Mouse (Mus musculus) cerebellum, postnatal 14 days (tissue): ENCODE measurements around the gene Hmcn2.

Experiments used
- DNase-seq, 2 experiments: peaks; one replicate each; pipeline ENCODE4 v3.0.0; 2021; ENCODE audit warnings: mixed read lengths in 2 of 2

The Hmcn2 gene

DNA sequence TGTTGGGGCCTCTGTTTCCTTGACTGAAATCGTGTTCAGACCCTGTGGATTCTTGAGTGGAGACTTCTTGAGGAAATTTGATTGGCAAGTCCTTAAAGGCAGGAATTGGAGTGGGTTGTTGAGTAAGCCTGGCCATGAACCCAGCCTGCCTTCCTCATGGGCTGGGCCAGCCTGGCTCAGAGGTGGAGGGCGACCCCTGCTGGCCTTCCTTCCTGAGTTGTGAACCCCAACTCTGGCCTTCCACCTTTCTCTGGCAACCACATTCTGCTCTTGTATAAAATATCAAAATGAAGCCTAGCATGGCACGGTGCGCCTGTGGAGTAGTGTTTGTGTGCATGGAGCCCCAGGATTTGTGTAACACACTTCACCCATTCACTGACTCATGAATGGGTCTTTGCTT is 8.5 kb upstream of the Hmcn2 start:
- DNase-seq = peak in 1 of 2 experiments; percentile 58

DNA sequence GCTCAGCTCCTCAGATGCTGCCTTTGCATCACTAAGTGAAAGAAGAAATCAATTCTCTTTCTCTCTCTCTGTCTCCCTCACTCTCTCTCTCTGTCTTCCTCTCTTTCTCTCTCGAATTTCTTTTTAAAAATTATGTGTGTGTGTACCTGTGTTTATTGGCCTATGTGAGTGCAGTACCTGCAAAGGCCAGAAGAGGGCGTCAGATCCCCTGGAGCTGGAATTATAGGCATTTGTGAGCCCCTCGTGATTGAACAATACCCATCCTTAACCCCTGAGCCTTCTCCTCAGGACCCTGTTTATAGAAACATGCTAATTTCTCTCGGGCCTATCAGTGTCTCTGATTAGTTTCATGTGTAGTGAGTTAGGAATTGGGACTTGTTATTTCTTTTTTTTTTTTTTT is 6.0 kb upstream of the Hmcn2 start:
- DNase-seq = no peak

DNA sequence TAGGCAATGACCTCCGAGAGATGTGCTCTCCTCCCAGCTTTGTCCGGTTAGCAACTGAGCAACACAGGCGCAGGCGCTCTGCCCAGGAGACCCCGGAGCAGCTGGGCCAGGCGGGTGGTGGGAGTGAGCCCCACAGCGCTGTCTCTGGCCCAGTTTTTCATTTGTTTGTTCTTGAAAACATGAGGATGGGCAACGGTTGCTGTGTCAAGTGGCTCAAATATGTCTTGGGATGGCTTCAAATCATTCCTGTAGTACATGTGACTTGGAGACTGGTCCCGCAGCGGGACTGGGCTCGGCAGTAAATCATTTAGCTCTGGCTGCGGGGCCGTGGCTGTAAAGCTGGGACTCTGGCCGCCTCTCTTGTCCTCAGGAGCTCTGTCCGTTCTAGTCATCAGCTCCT is 4.7 kb upstream of the Hmcn2 start:
- no peak for DNase-seq

DNA sequence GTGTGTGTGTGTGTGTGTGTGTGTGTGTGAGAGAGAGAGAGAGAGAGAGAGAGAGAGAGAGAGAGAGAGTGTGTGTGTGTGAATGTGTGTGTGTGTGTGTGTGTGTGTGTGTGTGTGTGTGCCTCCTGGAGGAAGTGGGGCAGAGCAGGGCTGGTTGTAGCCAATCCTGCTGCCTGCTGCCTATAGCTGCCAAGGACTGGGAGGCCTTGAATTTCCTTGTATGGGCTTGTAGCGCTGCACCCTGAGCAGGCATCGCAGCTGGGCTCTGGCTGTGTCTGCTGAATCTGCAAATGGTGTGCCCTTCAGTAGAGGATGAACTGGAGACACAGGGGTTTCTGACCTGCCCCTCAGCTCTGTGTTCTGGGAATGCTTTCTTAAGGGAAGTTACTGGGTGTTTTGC is 3.9 kb downstream of the Hmcn2 start:
- no peak for DNase-seq

DNA sequence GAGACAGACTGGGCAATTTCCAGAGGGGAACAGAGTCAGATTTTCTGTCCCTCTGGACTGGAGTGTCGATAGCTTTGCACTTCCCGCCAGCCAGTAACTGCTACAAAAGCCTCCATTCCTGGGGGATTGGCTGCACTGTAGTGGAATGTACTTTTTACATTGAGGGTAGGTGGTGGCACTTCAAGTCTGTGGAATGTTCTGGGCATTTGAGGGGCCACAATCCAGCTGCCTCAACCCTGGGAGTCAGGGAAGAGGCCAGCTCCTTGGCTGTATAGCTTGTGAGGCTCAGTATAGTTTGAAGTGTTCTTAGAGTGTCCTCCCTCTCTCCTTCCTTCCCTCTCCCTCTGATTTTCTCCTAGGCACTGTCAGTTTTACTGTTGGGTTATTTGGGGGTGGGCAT is 5.0 kb downstream of the Hmcn2 start:
- no peak for DNase-seq

DNA sequence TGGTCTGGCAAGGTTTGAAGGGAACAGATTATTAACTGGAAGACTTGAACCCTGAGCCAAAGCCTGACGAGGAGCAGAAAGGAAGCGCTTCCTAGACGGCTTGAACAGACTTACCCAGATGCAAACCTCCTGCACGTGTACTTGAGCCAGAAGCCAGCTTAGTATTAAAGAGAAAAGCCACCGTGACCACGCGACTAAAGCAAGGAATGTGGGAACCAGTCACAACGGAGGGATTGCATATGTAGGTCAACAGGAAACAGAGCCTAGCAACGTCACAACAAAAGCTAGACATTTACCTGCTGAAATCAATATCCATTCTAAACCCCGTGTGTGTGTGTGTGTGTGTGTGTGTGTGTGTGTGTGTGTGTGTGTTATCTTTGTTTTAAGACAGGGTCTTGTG is 13.0 kb downstream of the Hmcn2 start:
- no peak for DNase-seq

DNA sequence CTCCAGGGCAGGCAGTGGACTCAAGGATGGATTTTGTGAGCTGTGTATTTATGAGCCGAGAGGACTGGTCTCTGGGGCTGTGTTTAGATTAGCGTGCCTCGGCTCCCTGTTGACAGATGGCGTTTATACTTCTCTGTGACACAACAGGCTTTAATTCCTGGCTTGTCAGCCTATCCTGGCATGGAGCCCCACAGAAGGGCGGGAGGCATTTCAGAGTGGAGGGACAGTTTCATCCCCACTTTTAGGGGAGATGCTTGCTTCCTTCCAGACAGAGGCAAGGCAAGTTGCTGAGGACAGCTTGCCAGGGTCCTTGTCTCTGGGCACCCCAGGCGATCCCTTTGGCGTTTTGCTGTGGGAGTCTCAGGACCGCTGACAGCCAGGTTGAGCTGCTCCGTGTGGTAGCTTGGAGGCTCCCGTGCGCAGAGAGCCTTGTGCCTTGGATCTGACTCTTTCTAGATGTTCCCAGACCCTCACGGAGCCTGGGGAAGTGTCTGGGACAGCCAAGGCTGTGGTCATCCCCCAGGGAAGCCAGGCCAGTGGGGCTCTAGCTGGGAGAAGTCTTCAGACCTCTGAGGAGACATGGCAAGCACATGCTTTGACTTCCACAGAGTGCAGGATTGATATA is 23.6 kb downstream of the Hmcn2 start:
- DNase-seq = peak; percentile 66 to 73

DNA sequence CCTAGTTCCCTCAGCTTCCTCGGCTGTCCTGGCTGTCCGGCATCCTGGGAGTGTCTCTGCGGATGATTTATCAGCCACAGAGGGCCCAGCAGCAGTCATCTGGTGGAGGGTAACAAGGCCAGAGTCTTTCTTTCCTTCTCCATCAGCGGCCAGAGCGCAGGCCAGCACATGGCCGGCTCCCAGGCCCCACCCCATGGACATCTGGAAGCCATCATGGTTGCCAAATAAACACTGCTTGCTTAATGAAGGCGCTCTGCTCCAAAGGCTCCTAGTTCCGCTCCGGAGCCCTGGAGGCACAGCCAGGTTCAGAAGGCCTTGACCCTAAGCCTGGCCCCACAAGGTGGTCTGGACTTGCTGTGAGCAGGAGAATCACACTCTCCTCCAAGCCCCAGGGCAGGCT is 25.6 kb downstream of the Hmcn2 start:
- DNase-seq = peak; percentile 49 to 52

DNA sequence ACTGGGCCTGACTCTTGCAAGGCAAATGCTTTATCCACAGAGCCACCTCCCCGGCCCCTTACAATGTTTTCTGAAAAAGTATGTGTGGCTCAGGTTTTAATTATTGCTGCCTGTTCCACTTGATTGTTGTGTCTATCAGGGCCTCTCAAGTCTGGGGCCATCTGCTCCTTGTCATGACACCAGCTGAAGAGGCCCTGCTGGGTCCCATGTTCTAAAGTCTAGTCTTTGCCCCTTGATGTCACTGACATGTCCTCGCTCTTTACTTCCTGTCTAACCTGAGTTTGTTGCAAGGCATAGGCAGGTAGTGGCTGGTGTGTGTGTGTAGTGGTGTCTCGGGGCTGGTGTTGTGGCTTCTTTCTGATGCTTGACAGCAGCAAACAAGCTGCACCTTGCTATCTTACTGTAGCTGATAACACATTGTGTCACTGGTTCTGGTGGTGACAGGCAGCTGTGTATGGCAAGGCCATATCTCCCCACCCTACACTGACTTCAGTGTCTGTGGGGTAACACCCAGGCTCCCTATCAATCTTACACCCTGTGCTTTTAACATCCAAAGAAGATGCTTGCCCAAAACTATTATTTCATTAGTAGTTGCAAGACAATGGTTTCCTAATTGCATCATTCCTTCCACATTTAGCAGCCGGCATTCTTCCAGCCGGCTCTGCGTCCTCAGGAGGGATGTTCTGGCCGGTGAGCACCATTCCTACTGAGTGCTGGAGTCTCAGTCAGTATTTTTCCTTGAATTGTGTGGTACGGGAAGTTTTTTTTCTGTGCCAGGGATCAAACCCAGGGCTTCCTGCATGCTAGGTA is 27.7 kb downstream of the Hmcn2 start:
- no peak for DNase-seq

DNA sequence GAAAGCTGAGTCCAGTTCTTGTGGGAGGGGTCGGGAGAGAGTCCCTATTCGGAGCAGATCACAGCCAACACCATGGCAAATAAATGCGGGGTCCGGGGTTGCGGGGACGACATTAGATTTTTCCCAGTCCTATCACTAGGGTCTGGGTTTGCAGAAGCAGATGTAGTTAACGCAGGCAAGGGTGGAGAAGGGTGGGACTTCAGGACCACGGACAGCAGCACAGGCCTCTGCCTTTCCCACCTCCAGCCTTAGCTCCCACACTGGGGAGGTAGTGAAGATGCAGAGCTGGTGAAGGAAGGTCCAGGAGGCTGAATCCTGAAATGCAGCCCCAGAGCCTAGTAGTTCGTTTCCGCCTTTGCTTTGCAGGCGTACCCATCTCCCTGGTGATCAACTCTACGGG is 31.9 kb downstream of the Hmcn2 start:
- DNase-seq = no peak

DNA sequence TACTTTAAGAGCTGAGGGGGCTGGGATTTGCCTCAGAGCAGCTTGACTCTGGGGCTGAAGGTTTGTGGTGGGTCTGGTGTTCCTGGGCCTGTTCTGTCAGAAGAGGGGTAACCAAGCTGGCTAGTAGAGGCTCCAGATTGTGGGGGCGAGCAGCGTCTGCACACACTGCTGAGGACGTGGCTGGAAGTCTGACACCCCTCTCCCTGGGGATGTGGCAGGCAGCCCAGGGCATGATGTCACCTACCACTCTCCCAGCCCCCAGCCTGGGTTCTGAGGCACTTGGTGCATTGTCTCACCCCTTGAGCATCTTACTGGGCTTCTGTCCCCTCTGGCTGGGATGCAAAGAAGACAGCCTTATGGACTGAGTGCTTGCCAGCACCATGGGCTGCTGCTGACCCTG is 34.2 kb downstream of the Hmcn2 start:
- peak; percentile 58 to 70 for DNase-seq

DNA sequence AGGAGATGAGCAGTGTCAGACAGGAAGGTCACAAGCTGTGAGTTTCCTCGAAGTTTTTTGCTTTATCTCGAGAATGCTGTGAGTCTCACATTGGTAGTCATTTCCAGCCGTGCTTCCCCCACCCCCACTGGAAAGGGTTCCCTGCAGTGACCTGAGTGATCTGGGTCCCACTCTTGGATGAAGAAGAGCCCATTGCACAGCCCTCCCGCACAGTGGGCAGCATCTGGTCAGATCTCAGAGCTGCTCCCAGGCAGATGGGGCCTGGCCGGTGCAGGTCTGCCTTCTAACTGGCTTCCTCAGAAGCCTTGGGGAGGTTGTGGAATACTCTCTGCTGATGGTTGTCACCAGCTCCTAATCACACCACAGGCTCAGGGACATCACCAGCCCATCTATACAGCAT is 34.6 kb downstream of the Hmcn2 start:
- DNase-seq = peak in 1 of 2 experiments; percentile 23

DNA sequence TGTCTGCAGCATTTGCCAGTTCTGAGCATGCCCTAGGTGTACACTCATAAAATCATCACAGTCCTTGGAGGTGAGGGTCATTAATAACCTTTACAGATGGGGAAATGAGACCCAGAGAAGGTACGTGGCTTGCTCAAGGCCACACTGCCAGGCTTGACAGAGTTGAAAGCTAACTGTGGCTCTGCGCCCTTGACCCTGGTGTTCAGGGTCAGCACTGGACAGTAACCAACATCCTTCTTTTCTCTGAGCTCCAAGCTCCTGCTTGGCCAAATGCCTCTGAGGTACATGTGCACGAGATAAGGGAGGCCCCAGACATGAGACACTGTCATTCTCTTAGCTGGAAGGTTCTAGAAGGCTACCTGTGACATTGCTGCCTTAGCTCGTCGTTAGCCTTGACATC is 42.6 kb downstream of the Hmcn2 start:
- DNase-seq = no peak

DNA sequence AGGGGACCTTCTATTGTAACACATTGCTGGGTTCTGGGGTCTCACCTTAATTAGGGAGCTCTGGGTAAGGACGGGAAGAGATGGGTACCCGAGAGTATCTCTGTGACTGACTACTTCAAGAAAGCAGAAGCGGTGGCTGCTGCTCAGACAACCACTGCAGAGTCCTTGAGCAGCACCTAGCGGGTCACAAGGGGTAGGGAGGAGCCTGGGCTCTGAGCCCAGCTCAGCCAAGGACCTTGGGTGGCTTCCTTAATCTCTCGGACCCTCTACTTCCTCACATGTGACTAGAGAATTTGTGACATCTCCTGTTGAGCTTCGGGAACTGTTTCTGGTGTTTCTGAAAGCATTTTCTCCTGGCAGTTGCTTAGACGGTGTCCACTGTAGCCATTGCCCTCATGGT is 45.1 kb downstream of the Hmcn2 start:
- no peak for DNase-seq

DNA sequence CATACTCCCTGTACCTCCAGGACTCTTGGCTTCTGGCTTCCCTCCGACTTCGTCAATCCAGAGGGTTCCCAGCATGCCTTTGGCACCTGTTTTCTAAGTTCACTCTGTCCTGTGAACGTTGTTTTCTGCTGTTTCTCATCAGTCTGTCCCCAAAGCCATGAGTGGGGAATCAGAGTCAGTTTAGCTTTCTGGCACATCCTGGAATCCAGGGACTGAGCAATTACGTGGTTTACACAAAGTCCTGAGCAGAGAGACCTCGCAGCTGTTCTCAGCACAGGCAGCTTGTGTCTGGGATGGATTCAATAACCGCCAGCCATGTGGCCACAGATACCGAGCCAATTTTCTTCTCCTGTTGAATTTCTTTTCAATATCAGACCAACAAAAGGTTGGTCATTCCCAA is 53.0 kb downstream of the Hmcn2 start:
- DNase-seq = no peak

DNA sequence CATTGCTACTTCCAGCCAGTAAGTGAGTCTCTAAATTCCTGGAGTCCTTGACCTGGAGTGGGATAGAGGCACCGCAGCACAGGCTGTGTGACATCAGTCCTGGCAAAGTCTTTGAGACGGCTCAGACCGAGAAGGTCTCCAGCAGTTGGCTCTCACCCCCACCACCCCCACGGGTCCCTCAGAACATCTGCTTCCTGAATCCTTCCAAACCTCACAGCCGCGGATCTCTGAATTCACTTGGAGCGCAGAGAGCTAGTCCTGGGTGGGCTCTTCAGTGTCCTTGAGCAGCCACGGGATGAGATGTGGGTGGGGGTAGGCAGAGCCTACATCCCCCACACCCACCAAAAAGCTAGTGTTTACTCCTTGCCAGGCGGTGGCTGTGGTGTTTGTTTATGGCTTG is 57.2 kb downstream of the Hmcn2 start:
- DNase-seq = no peak

DNA sequence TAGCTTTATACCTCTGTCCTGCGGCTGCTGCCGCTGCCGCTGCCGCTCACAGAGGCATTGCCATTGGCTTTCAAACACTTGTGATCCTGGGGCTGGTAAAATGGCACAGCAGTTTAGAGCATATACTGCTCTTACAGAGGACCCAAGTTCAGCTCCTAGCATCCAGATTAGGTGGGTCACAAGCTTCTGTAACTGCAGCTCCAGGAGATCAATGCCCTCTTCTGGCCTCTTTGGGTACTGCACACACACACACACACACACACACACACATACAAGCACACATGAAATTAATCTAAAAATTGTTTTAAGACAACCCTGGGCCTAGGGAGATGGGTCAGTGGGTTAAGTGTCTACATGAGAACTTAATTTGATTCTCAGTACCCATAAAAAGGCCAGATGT is 58.0 kb downstream of the Hmcn2 start:
- DNase-seq = no peak

DNA sequence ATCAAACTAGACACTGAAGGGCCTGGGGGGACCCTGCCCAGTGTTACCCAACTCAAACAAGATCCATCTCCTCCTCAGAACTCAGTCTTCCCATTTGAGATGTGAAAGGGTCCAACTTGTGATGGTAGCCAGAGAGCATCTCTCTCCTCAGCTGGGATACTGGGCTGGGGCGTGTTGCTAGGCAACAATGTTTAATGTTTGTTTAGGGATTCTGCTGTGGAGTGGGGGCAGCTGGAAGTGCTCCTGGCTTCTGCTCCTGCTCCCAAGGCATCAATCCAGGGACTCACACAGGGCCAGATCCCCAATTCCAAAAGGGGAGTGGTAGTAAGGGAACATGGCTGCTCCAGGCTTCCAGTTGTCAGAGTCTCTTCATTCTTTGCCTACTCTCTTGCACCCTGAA is 60.2 kb downstream of the Hmcn2 start:
- no peak for DNase-seq

DNA sequence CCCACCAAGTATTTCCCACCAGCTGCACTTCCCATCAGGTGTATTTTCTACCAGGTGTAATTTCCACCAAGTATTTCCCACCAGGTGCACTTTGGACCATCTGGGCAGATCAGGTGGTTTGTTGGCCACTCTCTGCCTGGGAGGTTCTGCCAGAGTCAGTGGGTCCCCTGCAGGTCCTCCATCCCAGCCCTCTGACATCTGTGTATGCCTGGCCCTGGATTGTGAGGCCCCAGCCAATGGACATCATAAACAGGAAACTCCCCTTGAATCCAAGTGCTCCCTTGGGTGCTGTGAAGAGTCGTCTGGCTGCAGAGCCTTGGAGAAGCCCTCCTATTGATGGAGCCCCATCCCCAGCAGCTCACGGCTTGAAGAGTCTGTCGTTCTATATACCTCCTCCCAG is 61.8 kb downstream of the Hmcn2 start:
- peak; percentile 40 to 43 for DNase-seq

DNA sequence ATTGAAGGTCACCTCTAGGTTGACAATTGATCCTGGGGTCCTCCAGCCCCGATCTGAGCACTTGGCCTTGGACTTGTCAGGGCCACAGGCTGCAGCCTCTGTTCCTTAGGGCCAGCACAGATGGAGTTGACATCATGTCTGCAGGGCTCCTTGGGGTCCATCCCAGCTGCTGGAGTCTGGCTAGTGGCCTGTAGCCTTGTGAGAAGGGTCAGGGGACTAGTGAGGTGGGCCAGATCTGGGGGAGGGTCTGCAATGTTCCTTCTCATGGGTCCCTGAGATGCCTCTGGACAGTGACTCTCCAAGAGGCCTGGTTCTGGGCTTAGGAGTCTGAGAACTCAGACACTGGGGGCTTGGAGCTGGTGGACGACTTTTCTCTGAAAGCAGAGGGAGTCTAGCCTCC is 63.3 kb downstream of the Hmcn2 start:
- DNase-seq = no peak

DNA sequence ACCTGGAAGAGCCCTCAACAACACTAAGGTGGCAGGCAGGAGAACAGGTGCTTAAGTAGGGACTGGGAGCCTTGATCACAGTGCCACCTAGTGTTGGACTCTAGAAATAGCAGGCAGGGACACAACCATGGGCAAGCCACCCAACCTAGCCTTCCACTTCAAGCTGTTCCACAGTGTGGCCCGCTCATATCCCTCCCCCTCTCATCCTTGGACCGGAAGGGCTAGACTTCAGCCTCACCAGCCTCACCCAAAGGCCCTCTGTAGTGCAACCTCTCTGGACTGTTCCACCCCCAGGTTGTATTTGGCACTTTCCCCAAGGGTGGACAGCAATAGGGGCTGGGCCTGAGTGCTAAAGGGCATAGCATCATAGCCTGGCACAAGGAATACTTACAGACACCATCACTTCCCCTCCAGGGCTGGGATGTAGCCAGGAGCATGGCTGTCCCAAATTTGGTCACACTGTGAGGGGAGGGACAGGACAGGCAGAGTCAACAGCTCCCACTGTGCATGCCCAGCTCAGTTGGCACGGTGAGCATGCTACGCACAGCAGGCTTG is 67.2 kb downstream of the Hmcn2 start:
- DNase-seq = peak; percentile 92 to 94

DNA sequence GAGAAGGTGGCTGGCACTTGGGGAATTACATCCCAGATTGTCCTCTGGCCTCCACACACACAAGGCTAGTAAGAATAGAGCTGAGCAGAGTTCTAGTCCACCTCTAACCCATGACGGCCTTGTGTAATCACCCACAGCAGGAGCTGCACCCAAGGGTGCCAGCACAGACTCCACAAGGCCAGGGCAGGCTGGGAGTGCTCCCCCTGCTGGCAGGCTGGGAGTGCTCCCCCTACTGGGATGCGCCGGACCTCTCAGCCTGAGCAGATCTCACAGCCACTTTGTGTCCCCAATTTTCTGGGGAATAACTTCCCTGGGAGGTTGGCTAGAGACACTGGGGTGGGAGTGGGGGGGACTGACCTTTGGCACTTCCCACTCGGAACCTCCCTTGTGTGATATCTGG is 68.7 kb downstream of the Hmcn2 start:
- DNase-seq = peak; percentile 48 to 63

DNA sequence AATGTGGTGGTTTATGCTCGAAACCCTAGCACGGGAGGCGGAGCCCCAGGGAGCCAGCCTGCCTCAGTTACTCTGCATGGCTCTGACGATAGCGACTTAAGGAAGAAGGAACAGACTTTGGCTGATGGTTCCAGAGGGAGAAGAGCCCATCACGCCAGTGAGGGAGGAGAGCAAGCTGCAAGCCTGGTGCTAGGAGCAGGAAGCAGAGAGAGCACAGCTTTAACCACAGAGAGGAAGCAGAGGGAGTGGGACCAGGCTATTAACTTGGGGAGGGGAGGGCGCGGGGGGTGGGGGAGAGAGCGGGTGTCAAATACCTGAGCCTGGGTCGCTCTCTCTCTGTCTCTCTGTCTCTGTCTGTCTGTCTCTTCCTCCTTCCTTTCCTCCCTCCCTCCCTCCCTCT is 102.8 kb downstream of the Hmcn2 start:
- DNase-seq = no peak

DNA sequence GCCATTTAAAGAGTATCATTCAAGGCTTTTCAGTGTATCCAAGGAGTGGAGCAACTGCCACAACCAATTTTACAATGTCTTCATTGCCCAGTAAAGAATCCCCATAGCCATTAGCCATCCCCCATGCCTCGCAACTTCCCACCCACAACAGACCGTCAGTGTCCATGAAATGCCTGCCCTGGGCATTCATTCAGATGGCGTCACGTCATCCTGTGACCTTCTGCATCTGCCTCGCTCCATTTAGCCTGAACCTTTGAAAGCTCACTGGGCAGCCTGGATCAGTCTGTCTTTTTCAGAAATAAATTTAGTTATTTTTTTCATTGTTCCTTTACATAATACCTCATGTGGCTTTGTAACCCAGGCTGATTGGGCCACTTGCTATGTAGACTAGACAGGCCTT is 103.8 kb downstream of the Hmcn2 start:
- DNase-seq = no peak

DNA sequence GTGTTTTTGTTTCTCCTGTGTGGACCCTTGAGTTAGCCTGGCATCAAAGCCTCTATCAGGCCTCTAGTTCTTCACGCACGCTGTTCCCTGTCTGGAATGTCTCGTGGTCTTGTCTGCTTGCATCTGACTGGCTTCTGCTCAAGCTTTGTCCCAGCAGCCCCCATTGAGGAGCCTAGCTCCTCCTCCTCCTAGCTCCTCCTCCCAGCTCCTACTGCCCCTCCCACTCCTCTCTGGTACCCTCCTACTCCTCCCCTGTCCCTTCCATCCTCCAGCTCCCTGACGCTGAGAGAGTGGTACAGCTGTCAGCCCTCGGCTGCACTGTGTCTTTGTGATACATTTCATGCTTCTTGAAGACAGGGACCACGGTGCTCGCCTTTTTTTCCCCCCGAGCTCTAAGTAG is 104.4 kb downstream of the Hmcn2 start:
- DNase-seq = no peak
